Mouse (Mus musculus): Measurements from ENCODE around the gene Paics.
"Not testable (repeated sequence)": the region's sequence is repeated elsewhere in the genome, so short reads cannot be mapped to it uniquely, and the experiment has no call there.

Paics gene

GRCm38 (mm10) chr5:76947142-76947541 is 4.0 kb upstream of the Paics start:
- in situ Hi-C loops (cut with MboI; ENCODE audit: low pct_unique_long_range_greater_than_20kb in 1 of 2, low sequenced_read_pairs in 2 of 2, unreplicated experiment in 1 of 2), result no loop called here

GRCm38 (mm10) chr5:76947758-76948157 is 3.3 kb upstream of the Paics start:
- in situ Hi-C loops (cut with MboI; ENCODE audit: low pct_unique_long_range_greater_than_20kb in 1 of 2, low sequenced_read_pairs in 2 of 2, unreplicated experiment in 1 of 2), result no loop called here

- in situ Hi-C loops (cut with MboI; ENCODE audit: low pct_unique_long_range_greater_than_20kb in 1 of 2, low sequenced_read_pairs in 2 of 2, unreplicated experiment in 1 of 2), result no loop called here
Observed at GRCm38 (mm10) chr5:76950343-76951105, 583 bp upstream of the Paics start.

GRCm38 (mm10) chr5:76952112-76953040 is 1.3 kb downstream of the Paics start:
- in situ Hi-C loops (cut with MboI; ENCODE audit: low pct_unique_long_range_greater_than_20kb in 1 of 2, low sequenced_read_pairs in 2 of 2, unreplicated experiment in 1 of 2), result no loop called here

GRCm38 (mm10) chr5:76953794-76954193 is 2.7 kb downstream of the Paics start:
- in situ Hi-C loops (cut with MboI; ENCODE audit: low pct_unique_long_range_greater_than_20kb in 1 of 2, low sequenced_read_pairs in 2 of 2, unreplicated experiment in 1 of 2), result no loop called here

GRCm38 (mm10) chr5:76954271-76954900 is 3.3 kb downstream of the Paics start:
- in situ Hi-C loops (cut with MboI; ENCODE audit: low pct_unique_long_range_greater_than_20kb in 1 of 2, low sequenced_read_pairs in 2 of 2, unreplicated experiment in 1 of 2), result no loop called here

GRCm38 (mm10) chr5:76955474-76955873 is 4.4 kb downstream of the Paics start:
- in situ Hi-C loops (cut with MboI; ENCODE audit: low pct_unique_long_range_greater_than_20kb in 1 of 2, low sequenced_read_pairs in 2 of 2, unreplicated experiment in 1 of 2), result no loop called here

GRCm38 (mm10) chr5:76957954-76958353 is 6.8 kb downstream of the Paics start:
- in situ Hi-C loops (cut with MboI; ENCODE audit: low pct_unique_long_range_greater_than_20kb in 1 of 2, low sequenced_read_pairs in 2 of 2, unreplicated experiment in 1 of 2), result no loop called here

- in situ Hi-C loops (cut with MboI; ENCODE audit: low pct_unique_long_range_greater_than_20kb in 1 of 2, low sequenced_read_pairs in 2 of 2, unreplicated experiment in 1 of 2), result no loop called here
Observed at GRCm38 (mm10) chr5:76959587-76959986, 8.5 kb downstream of the Paics start.

GRCm38 (mm10) chr5:76962545-76962944 is 11.4 kb downstream of the Paics start:
- in situ Hi-C loops (cut with MboI; ENCODE audit: low pct_unique_long_range_greater_than_20kb in 1 of 2, low sequenced_read_pairs in 2 of 2, unreplicated experiment in 1 of 2), result no loop called here

GRCm38 (mm10) chr5:76964651-76965050 is 13.5 kb downstream of the Paics start:
- in situ Hi-C loops (cut with MboI; ENCODE audit: low pct_unique_long_range_greater_than_20kb in 1 of 2, low sequenced_read_pairs in 2 of 2, unreplicated experiment in 1 of 2), result no loop called here

- in situ Hi-C loops (cut with MboI; ENCODE audit: low pct_unique_long_range_greater_than_20kb in 1 of 2, low sequenced_read_pairs in 2 of 2, unreplicated experiment in 1 of 2), result no loop called here
Observed at GRCm38 (mm10) chr5:76969250-76969649, 18.1 kb downstream of the Paics start.

- in situ Hi-C loops (cut with MboI; ENCODE audit: low pct_unique_long_range_greater_than_20kb in 1 of 2, low sequenced_read_pairs in 2 of 2, unreplicated experiment in 1 of 2), result not testable (repeated sequence)
Observed at GRCm38 (mm10) chr5:76971115-76971514, 20.0 kb downstream of the Paics start.

GRCm38 (mm10) chr5:76973488-76973887 is 22.4 kb downstream of the Paics start:
- in situ Hi-C loops (cut with MboI; ENCODE audit: low pct_unique_long_range_greater_than_20kb in 1 of 2, low sequenced_read_pairs in 2 of 2, unreplicated experiment in 1 of 2), result no loop called here

- in situ Hi-C loops (cut with MboI; ENCODE audit: low pct_unique_long_range_greater_than_20kb in 1 of 2, low sequenced_read_pairs in 2 of 2, unreplicated experiment in 1 of 2), result no loop called here
Observed at GRCm38 (mm10) chr5:76974207-76974553, 23.1 kb downstream of the Paics start.

- in situ Hi-C loops (cut with MboI; ENCODE audit: low pct_unique_long_range_greater_than_20kb in 1 of 2, low sequenced_read_pairs in 2 of 2, unreplicated experiment in 1 of 2), result loop anchor here in 1 of 2 experiments (25.0 kb wide), 1 partner anchor 363 kb away; no protein-coding TSS in a partner anchor
Observed at GRCm38 (mm10) chr5:76974554-76975285, 23.6 kb downstream of the Paics start, which contains the start of gene Srp72. Gene Srp72 (plus strand): TSS chr5:76974683.

GRCm38 (mm10) chr5:76975736-76976135 is 24.6 kb downstream of the Paics start:
- in situ Hi-C loops (cut with MboI; ENCODE audit: low pct_unique_long_range_greater_than_20kb in 1 of 2, low sequenced_read_pairs in 2 of 2, unreplicated experiment in 1 of 2), result loop anchor here in 1 of 2 experiments (25.0 kb wide), 1 partner anchor 362 kb away; no protein-coding TSS in a partner anchor

GRCm38 (mm10) chr5:76984015-76984414 is 32.9 kb downstream of the Paics start:
- in situ Hi-C loops (cut with MboI; ENCODE audit: low pct_unique_long_range_greater_than_20kb in 1 of 2, low sequenced_read_pairs in 2 of 2, unreplicated experiment in 1 of 2), result loop anchor here in 1 of 2 experiments (25.0 kb wide), 1 partner anchor 353 kb away; no protein-coding TSS in a partner anchor
